Mouse (Mus musculus) neural tube, embryonic 15.5 days (tissue): ENCODE data around the gene Faim2. TPM values are rescaled to one million over a fixed set of nuclear protein-coding genes. Genes with fewer than 3 reads are reported as not detected.
A peak's percentile ranks its signal among the peaks of the same experiment; 100 is the strongest.

Experiments
- ATAC-seq: fragments of 200-750 bp; cut with Nextera tagmentation; 2 replicates; pipeline ENCODE4 v1.8.0; 2017; ENCODE audit warnings: mild to moderate bottlenecking, moderate TSS enrichment, moderate library complexity; ENCODE audit not compliant: low FRiP score
- H3K27ac ChIP-seq: fragments of 300-500 bp; sonication (generic); replicated peaks from 2 replicates; pipeline ENCODE4 v1.5.1; 2015; ENCODE audit warnings: mild to moderate bottlenecking, inconsistent platforms
- H3K27me3 ChIP-seq: fragments of 300-500 bp; sonication (generic); replicated peaks from 2 replicates; pipeline ENCODE4 v1.6.1; 2015; ENCODE audit warnings: inconsistent platforms
- H3K36me3 ChIP-seq: fragments of 300-500 bp; sonication (generic); 2 replicates; pipeline ENCODE4 v1.6.1; 2015; ENCODE audit warnings: inconsistent platforms
- H3K4me1 ChIP-seq: fragments of 300-500 bp; sonication (generic); 2 replicates; pipeline ENCODE4 v1.6.1; 2015; ENCODE audit warnings: inconsistent platforms
- H3K4me2 ChIP-seq: fragments of 300-500 bp; sonication (generic); 2 replicates; pipeline ENCODE4 v1.6.1; 2015; ENCODE audit warnings: inconsistent platforms, mild to moderate bottlenecking, moderate library complexity
- H3K4me3 ChIP-seq: fragments of 300-500 bp; sonication (generic); replicated peaks from 2 replicates; pipeline ENCODE4 v1.5.1; 2015; ENCODE audit warnings: mild to moderate bottlenecking, inconsistent platforms
- H3K9ac ChIP-seq: fragments of 300-500 bp; sonication (generic); replicated peaks from 2 replicates; pipeline ENCODE4 v1.6.1; 2015; ENCODE audit warnings: mild to moderate bottlenecking, inconsistent platforms
- H3K9me3 ChIP-seq: fragments of 300-500 bp; sonication (generic); replicated peaks from 2 replicates; pipeline ENCODE4 v1.6.1; 2016; ENCODE audit warnings: inconsistent platforms
- WGBS: fragments of 180-500 bp; shearing (Covaris S2); methylation state at CpG from one replicate; pipeline ENCODE4 v1.1.7; 2015; ENCODE audit warnings: mixed read lengths; 5-methylcytosine and 5-hydroxymethylcytosine counted together
- polyA plus RNA-seq: library from polyadenylated mRNA; unstranded; fragments of >200 nt; fragmentation: Nextera tagmentation; extraction: Ambion mirVana; gene quantifications from 2 replicates; pipeline ENCODE4 v1.2.1, GENCODE M21; 2015

The Faim2 gene
- polyA plus RNA-seq, 1 experiment from 2014 or later = 57.5 TPM

DNA sequence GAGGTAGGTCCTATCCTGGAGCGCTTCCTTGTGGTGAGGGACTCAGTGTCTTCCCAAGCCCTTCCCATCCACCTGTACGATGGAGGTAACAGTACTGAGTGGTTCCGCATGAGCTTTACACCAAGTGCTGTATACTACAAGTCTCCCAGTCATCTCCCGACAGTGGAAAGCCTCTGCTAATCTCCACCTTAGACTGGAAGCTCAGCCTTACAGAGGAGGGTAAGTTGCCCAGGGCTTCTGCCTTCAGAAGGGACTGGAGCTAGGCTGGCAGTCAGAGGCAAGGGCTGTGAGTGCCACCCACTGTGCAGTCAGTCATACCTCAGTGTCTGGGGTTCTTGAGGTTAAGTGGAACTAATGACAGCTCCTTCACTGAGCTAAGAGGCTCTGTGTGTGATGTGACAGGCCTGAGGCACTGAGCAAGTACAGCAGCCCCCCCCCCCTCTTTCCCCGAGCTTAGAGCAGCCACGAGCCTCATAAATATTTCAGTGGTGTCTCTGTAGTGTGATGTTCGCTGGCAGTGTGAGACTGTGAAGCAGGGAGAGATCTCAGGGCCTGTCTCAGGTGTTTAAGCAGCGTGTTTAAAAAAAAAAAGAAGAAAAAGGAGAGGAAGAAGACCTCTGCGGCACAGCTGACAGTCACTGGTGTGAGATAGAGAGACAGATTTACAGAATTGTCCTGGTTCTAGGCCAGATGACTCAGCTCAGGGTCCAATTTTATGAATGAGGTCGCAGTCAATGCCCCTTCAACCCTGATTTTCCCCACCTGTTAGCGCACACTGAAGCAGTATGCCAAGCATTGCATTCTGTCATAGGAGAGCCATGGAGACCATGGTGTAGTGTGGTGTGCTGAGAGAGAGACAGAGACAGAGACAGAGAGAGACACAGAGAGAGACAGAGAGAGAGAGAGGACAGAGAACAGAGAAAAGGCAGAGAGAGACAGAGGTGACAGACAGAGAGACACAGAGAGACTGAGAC lies 9.2 kb upstream of the Faim2 start:
- Histone ChIP-seq H3K4me3 (no peak overlapping the region), H3K4me2 (no peak overlapping the region), H3K36me3 (no peaks in the 10 kb centered on the region), H3K9me3 (no peaks in the 10 kb centered on the region), H3K27ac (0 out of 2 replicates have a peak overlapping the region, but pooled peaks have one; percentile 28), H3K9ac (0 out of 2 replicates have a peak overlapping the region, but pooled peaks have one; percentile 10), H3K27me3 (no peaks in the 10 kb centered on the region; the same call in 1 of the 2 replicates), H3K4me1 (peaks cover 9% of the 10 kb centered on the region; the same call in 1 of the 2 replicates)
- 46% methylated on average over 11 of the region's 11 CpGs for WGBS
- ATAC-seq = no peak

DNA sequence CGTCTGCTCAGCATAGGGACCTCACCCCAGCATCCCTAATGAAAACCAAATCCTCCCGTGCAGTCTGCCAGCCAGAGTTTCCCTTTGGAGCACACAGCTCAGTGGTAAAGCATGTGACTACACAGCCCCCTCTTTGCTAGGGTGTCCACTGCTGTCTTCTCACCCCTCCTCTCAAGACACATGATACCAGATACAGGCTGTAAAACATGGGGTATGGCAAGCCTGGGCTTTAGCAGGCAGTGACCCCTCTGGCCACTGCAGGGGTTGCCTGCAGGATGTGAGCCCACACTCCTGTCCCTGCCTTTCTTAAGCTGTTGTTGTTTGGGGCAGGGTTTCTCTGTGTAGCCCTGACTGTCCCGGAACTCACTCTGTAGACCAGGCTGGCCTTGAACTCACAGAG lies 4.1 kb upstream of the Faim2 start:
- H3K27me3 ChIP-seq = no peaks in the 10 kb centered on the region; the same call in 1 of the 2 replicates
- no peak overlapping the region for H3K4me3 ChIP-seq
- no peak overlapping the region for H3K27ac ChIP-seq
- no peak overlapping the region for H3K9ac ChIP-seq
- H3K4me1 ChIP-seq = peaks cover 23% of the 10 kb centered on the region
- 75% methylated on average over 3 of the region's 3 CpGs for WGBS
- no peak for ATAC-seq
- H3K36me3 ChIP-seq = no peaks in the 10 kb centered on the region
- H3K9me3 ChIP-seq = no peaks in the 10 kb centered on the region
- no peak overlapping the region for H3K4me2 ChIP-seq

DNA sequence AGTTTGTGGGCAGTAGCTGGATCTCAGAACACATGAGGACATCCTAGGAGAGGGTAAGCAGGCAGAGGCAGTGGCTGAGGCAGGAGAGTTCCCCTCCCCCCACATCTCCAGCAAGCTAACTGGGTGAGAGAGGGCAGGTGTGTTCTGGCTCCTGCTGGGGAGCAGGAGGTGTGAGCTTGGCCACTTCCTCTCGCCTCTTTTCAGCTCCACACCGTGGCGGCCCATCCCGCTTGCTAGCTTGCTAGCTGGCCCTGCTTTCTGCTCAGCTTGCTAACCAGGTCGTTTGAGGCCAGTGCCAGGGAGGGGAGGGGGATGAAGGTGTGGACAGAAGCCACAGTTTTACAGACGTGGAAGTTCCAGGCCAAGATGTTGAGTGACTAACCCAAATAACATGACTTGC lies 3.2 kb upstream of the Faim2 start:
- WGBS = 37% methylated on average over 6 of the region's 6 CpGs
- no peaks in the 10 kb centered on the region for H3K36me3 ChIP-seq
- no peaks in the 10 kb centered on the region for H3K9me3 ChIP-seq
- peaks cover 28% of the 10 kb centered on the region for H3K4me1 ChIP-seq
- H3K4me2 ChIP-seq = no peak overlapping the region
- H3K27me3 ChIP-seq = no peaks in the 10 kb centered on the region; the same call in 1 of the 2 replicates
- H3K27ac ChIP-seq = no peak overlapping the region
- no peak overlapping the region for H3K4me3 ChIP-seq
- no peak overlapping the region for H3K9ac ChIP-seq
- ATAC-seq = no peak

DNA sequence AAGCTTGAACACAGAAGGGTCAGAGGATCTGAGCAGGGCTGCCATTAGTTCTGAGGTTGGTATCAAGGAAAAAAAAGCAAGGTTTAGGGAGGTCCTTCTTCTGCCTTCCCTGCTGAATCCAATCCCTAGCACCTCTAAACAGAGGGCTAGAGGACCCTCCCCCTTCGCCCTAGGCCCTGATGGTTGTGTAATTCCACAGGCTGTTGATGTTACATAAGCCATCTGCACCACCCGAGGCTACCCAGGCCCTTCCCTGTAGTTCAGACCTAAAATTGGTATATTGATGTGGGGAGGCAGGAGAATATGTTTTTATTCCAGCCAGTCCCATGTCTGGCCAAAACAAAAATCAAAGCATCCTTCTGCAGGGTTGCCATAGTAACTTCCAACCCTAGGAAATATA lies 1.3 kb downstream of the Faim2 start:
- Histone ChIP-seq H3K27me3 (no peaks in the 10 kb centered on the region), H3K9ac (peak overlapping the region; percentile 53; the same call in 1 of the 2 replicates), H3K4me1 (peaks cover 33% of the 10 kb centered on the region), H3K4me2 (peak overlapping the region; percentile 66), H3K4me3 (peak overlapping the region; percentile 41), H3K27ac (peak overlapping the region; percentile 86; the same call in 1 of the 2 replicates), H3K9me3 (no peaks in the 10 kb centered on the region), H3K36me3 (no peaks in the 10 kb centered on the region)
- ATAC-seq = no peak
- 72% methylated on average over 2 of the region's 2 CpGs for WGBS

DNA sequence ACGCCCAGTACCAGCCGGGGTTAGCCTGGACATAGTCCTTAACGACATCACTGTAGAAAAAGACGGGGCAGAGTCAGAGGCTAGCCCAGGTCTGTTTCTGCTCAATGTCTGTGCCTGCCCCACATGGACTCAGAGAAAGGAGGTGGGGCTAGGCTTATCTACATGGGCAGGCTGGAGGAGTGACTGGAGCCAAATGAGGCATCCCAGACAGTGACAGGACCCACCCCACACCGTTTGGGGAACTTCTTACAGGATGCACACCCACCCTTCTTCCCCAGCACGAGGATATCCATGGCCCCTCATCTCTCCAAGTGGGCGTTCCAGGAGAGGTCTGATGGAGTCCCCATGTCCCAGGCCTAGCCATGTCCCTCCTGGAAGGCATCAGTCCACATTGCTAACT lies 7.7 kb downstream of the Faim2 start:
- no peak overlapping the region for H3K27ac ChIP-seq
- no peaks in the 10 kb centered on the region for H3K9me3 ChIP-seq
- H3K27me3 ChIP-seq = no peaks in the 10 kb centered on the region
- H3K4me2 ChIP-seq = no peak overlapping the region
- H3K36me3 ChIP-seq = 0 out of 2 replicates have a peak, but pooled peaks cover 6% of the 10 kb centered on the region
- H3K4me1 ChIP-seq = no peaks in the 10 kb centered on the region
- H3K4me3 ChIP-seq = no peak overlapping the region
- ATAC-seq = no peak
- 87% methylated on average over 7 of the region's 7 CpGs for WGBS
- no peak overlapping the region for H3K9ac ChIP-seq

DNA sequence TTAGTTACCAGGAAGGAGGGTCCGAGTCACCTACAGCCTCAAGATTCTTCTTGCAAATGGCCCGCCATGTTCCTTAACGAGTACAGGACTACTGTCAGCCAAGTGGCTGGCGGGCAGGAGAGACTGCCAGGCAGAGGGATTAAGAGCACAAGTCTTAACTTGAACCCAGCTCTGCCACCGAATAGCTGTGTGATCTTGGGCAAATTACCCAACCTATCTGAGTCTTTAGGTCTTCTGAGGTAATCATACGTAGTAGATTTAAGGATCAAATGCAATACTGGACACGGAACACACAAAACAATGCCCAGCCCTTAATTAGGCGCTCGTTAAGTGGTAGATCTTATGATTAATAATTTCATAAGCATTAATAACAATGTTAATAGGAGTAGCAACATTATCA lies 8.3 kb downstream of the Faim2 start:
- Histone ChIP-seq H3K4me1 (no peaks in the 10 kb centered on the region), H3K36me3 (0 out of 2 replicates have a peak, but pooled peaks cover 6% of the 10 kb centered on the region), H3K27me3 (no peaks in the 10 kb centered on the region), H3K4me2 (no peak overlapping the region), H3K9me3 (no peaks in the 10 kb centered on the region), H3K27ac (no peak overlapping the region), H3K9ac (no peak overlapping the region), H3K4me3 (no peak overlapping the region)
- WGBS = 94% methylated on average over 9 of the region's 9 CpGs
- ATAC-seq = no peak

DNA sequence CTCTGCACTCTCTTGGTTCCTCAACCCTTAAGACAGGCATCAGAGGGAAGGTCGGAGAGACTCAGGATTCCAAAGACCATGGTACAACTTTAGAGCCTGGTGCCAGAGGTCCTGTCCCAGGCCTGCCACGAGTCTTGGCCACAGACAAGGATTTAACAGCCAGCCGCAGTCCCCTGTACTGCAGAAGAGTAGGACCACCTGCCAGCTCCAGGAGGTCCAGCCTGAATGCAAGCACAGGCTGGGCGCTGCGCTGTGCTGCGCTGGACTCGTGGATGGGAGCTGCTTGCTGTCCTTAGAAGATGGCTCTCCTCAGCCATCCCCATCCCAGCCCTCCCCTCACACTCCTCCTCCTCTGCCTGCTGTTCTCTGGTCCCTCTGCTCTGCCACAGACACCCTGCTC lies 10.2 kb downstream of the Faim2 start:
- no peak overlapping the region for H3K4me3 ChIP-seq
- H3K4me1 ChIP-seq = no peaks in the 10 kb centered on the region
- no peaks in the 10 kb centered on the region for H3K9me3 ChIP-seq
- H3K36me3 ChIP-seq = 0 out of 2 replicates have a peak, but pooled peaks cover 6% of the 10 kb centered on the region
- no peak overlapping the region for H3K9ac ChIP-seq
- no peaks in the 10 kb centered on the region for H3K27me3 ChIP-seq
- H3K27ac ChIP-seq = no peak overlapping the region
- no peak overlapping the region for H3K4me2 ChIP-seq
- 69% methylated on average over 7 of the region's 7 CpGs for WGBS
- ATAC-seq = no peak

DNA sequence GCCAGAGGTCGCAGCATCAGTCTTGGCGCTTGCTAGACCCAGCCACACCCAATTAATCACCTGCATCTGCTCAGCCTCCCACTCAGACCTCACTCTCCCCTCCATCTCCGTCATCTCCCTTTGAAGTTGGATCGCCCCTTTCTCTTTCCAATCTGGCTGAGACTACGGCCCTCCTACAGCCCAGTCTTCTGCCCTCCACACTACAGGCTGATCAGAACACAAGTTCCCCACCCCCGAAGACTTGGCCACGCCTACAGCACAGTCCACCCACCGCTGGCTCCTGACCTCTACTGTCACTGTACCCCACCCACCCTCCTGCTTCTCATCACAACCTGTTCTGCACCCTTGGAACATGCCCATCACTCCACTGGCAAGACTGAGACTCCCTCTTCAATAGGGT lies 11.2 kb downstream of the Faim2 start:
- no peak overlapping the region for H3K4me3 ChIP-seq
- H3K27me3 ChIP-seq = no peaks in the 10 kb centered on the region
- H3K9ac ChIP-seq = no peak overlapping the region
- H3K4me1 ChIP-seq = no peaks in the 10 kb centered on the region
- no peak overlapping the region for H3K27ac ChIP-seq
- ATAC-seq = no peak
- H3K36me3 ChIP-seq = 0 out of 2 replicates have a peak, but pooled peaks cover 6% of the 10 kb centered on the region
- H3K9me3 ChIP-seq = no peaks in the 10 kb centered on the region
- 57% methylated on average over 8 of the region's 8 CpGs for WGBS
- H3K4me2 ChIP-seq = no peak overlapping the region

DNA sequence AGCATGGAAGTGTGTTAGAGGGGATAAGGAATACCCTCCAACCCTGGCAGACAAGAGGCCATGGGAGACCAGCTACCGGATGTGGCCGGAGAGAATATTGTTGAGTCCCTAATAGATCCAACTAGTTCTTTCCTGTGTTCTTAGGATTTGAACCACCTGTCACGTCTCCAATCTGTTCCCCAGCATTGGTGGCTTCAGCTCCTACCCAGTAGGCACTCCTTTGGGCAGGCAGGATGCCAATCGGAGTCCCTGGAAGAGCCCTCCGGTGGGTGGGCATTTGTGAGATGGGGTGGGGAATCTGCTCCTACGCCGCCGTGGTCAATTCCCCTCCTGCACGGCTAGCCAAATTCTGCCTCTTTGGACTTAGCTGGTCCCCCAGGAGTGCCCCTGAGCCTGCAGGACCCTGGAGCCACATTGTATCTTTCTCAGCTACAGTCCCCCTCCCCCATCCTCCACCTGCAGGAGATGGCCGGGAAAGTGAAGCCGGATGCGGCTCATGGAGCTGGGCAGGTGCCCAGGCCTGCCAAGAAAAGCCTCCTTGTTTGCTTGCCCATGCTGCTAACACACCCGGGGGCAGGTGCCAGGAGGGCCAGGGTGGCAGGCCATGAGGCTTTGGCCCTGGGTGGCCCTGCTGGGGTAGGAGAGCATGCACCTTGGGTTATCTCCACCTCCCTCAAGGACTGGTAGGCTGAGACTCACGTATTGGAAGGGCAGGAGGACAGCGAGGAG lies 16.0 kb downstream of the Faim2 start:
- peaks cover 10% of the 10 kb centered on the region; the same call in 1 of the 2 replicates for H3K36me3 ChIP-seq
- H3K4me2 ChIP-seq = no peak overlapping the region
- 0 out of 2 replicates have a peak, but pooled peaks cover 2% of the 10 kb centered on the region for H3K4me1 ChIP-seq
- H3K9me3 ChIP-seq = no peaks in the 10 kb centered on the region
- no peaks in the 10 kb centered on the region for H3K27me3 ChIP-seq
- no peak overlapping the region for H3K27ac ChIP-seq
- ATAC-seq = no peak
- no peak overlapping the region for H3K9ac ChIP-seq
- no peak overlapping the region for H3K4me3 ChIP-seq
- WGBS = 76% methylated on average over 15 of the region's 15 CpGs

DNA sequence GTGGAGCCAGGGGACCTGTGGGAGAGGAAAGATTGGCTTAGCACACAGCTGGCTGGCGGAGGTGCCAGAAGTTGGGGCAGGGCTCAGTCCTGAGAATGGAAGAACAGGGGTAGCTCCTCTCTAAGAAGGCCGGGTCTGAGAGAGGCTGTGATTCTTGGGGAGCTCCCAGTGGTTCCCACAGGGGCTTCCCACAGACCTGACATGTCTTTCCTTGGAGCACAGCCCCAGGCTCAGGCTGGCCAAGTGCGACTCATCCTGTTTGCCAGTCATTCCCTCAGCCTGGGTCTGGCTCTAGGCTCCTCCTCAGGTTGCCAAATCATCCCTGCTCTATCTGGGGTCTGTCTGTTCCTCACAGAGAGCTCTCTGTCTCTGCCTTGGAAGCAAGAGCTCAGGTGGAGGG lies 17.3 kb downstream of the Faim2 start:
- no peaks in the 10 kb centered on the region for H3K27me3 ChIP-seq
- H3K4me2 ChIP-seq = no peak overlapping the region
- H3K4me1 ChIP-seq = 0 out of 2 replicates have a peak, but pooled peaks cover 2% of the 10 kb centered on the region
- no peak overlapping the region for H3K27ac ChIP-seq
- no peak for ATAC-seq
- H3K36me3 ChIP-seq = peaks cover 10% of the 10 kb centered on the region; the same call in 1 of the 2 replicates
- H3K4me3 ChIP-seq = no peak overlapping the region
- no peaks in the 10 kb centered on the region for H3K9me3 ChIP-seq
- WGBS = 92% methylated on average over 3 of the region's 3 CpGs
- H3K9ac ChIP-seq = no peak overlapping the region

DNA sequence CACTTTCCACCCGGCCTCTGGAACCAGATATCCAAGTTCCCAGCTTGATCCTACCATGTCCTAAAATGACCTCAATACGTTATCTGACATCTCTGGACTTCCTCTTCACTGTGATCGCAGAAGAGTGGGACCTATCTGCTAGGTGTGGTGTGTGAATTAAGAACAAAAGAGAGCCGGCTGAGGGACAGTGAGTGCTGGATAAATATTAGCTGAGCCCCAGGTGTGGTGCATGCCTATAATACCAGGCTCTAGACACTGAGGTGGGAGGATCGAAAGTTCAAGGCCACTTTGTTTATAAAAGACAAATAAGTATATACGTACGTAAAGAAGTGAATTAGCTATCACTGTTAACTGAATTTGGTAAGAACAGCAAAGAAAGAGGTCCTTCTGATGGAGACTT lies 18.1 kb downstream of the Faim2 start:
- no peak overlapping the region for H3K27ac ChIP-seq
- H3K27me3 ChIP-seq = no peaks in the 10 kb centered on the region
- no peaks in the 10 kb centered on the region for H3K9me3 ChIP-seq
- peaks cover 10% of the 10 kb centered on the region; the same call in 1 of the 2 replicates for H3K36me3 ChIP-seq
- 0 out of 2 replicates have a peak, but pooled peaks cover 2% of the 10 kb centered on the region for H3K4me1 ChIP-seq
- ATAC-seq = no peak
- 89% methylated on average over 7 of the region's 7 CpGs for WGBS
- no peak overlapping the region for H3K4me2 ChIP-seq
- no peak overlapping the region for H3K9ac ChIP-seq
- no peak overlapping the region for H3K4me3 ChIP-seq
